Mouse (Mus musculus) kidney, adult 9 months (tissue): ENCODE results near the gene Aifm2.
A peak's percentile ranks its signal among the peaks of the same experiment; 100 is the strongest.

ENCODE experiments used
- DNase-seq: peaks from one replicate; pipeline ENCODE4 v3.0.0; 2022

Gene Aifm2

DNA sequence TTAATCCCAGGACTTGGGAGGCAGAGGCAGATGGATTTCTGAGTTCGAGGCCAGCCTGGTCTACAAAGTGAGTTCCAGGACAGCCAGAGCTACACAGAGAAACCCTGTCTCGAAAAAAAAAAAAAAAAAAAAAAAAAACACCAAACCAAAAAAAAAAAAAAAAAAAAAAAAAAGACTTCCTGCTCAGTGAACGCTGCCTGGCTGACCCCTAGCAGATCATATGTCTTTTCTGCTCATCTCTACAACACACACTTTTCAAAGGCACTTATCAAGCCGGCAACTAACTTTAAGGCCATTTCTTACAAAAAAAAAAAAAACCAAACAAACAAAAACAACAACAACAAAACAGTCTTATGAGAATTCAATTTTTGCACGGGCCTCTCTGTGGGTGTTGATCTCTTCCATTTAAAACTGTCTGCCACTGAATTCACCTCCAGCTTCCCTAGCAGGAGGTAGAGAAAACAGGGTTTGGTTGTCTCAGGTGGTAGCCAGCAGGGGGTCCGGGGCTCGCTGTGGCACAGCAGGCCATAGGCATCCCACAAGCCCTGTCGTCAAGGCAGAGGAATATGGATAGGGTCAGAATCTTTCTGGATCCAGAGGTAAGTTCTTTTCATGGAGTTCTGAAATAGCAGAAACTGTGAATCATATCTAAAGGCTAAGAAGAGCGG is 66.5 kb downstream of the Aifm2 start:
- no peak for DNase-seq

DNA sequence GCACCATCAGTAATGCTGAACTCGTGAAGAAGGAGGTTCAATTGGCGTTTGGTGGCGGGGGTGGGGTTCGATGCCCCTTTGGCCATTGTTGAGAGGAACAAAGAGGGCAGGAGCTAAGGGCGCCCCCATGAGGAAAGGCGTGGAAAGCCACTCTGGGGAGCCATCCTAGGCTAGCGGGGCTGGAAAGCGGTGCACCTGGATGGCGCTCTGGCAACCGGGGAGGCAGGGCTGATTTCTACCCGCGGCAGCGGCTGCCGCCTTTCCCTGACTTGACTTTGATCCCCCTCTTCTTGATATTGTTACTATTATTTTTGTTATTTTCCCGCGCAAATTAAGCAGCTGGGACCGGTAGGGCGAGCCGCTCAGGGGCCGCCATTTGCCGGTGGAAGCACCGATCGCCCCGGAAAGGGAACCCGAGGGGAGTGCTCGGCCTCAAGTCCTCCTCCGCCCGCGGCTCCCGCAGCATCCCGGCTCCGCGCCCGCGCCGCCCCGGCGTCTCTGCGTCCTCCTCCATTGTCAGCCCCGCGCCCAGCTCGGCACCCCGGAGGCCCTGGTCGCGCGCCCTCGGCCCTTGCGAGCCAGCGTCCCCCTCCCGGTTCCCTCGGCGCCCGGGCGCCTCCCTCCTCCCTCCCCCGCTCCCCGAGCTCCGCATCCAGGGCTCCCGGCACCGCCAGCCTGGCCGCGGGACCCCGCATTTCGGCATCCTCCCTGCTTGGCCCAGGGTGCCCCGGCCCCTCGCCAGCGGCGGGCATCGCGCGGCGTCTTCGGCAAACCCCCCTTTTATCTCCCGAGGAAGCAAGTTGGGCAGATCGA is 67.9 kb downstream of the Aifm2 start:
- DNase-seq, result peak; percentile 79

- DNase-seq, result peak; percentile 68
Measured at GRCm38 (mm10) chr10:61783621-61784251, 68.7 kb downstream of the Aifm2 start, which contains the start of gene H2afy2. Gene H2afy2 (minus strand): TSS chr10:61784147.

- no peak for DNase-seq
Measured at GRCm38 (mm10) chr10:61784414-61784813, 69.4 kb downstream of the Aifm2 start.

DNA sequence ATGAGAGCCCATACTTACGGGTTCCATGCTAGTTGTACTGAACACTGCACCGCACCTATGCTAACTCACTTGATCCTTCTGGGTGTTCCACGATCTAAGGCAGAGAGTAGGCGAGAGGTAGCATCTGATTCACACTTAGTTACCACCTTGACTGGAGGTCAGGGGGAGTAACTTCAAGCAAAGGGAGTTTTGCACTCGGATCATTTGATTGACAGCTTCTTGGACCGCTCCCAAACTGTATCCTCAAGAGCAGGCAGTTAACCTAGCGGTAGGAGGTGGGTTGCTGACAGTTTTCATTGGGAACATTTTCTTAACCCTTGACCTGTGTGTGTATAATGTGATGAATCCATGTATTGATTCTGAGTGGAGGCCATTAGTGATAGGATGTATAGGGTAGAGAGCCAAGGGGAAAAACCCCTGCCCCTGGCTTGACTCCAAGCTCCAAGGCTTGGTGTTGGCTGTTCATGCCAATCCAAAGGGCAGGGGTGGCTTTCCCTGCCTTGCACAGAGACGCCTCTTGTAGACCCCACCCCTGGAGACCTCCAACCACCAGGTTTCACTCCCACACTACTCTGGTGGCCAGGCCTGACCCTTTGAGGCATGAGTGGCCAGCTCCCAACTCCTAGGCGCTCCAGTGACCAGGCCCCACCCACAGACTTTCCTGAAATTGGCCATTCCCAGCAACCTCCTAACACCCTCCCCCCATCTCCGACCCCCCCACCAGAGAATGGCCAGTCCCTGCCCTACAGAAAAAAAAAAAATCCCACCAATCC is 72.7 kb downstream of the Aifm2 start:
- no peak for DNase-seq

DNA sequence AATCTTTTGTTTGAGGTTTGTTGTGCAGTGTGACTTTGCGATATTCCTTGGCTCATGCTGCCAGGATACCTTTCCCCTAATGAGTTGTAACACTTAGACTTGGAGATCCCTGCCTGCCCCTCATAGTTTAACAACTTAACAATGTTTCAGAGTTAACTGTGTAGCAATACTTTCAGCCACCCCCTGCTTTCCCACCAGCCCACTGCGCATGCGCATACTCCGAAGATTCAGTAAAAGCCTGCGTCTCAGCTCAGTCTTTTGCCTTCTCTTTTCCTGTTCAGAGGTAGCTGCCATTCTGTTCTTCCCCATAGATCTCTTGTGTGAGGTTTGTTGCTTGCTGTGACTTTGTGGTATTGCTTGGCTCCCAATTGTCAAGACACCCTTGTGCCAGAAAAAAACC is 73.4 kb downstream of the Aifm2 start:
- DNase-seq, result no peak
